Mouse (Mus musculus) heart, adult 11 months (tissue): Measurements from ENCODE around the gene Wdr61.
A peak's percentile ranks its signal among the peaks of the same experiment; 100 is the strongest.

ENCODE experiments used
- DNase-seq: peaks from one replicate; pipeline ENCODE4 v3.0.0; 2022

Gene Wdr61

GRCm38 (mm10) chr9:54673887-54674286, 60.4 kb downstream of the Wdr61 start:
- DNase-seq = no peak

DNA sequence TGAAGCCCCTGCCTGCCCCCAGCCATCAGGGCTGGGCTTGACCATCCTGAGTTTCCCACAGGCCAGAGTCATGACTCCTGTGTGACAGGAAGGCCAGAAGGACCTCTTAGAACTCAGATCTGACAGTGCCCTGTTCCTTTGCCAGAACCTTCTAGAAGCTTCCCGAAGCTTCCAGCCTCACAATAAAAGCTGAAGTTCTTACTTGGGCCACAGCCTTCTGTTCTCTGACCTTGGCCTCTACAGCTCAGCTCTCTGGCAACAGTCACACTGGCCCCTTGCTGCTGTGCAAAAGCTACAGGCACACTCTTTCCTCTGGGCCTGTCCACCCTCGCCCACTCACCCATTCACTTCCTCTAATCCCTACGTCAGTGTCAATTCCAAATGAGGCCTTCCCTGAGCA, 62.4 kb downstream of the Wdr61 start:
- no peak for DNase-seq

- peak; percentile 36 for DNase-seq
Observed at GRCm38 (mm10) chr9:54668455-54668854, 65.9 kb downstream of the Wdr61 start.

GRCm38 (mm10) chr9:54666116-54666515, 68.2 kb downstream of the Wdr61 start:
- DNase-seq = peak; percentile 52
